Mouse (Mus musculus) neural tube, embryonic 14.5 days (tissue): ENCODE data around the gene Eml5. TPM values are rescaled to one million over a fixed set of nuclear protein-coding genes. Genes with fewer than 3 reads are reported as not detected.

ENCODE experiments used
- ATAC-seq: fragments of 200-750 bp; cut with Nextera tagmentation; 2 replicates; pipeline ENCODE4 v1.8.0; 2017; ENCODE audit warnings: low read depth, mild to moderate bottlenecking, moderate TSS enrichment, moderate library complexity
- H3K27ac ChIP-seq: fragments of 300-500 bp; sonication (generic); 2 replicates; pipeline ENCODE4 v1.5.1; 2014; ENCODE audit warnings: low read depth, mild to moderate bottlenecking, control low read depth, low read length, moderate library complexity, mixed read lengths
- H3K27me3 ChIP-seq: fragments of 300-500 bp; sonication (generic); 2 replicates; pipeline ENCODE4 v1.6.1; 2014; ENCODE audit warnings: low read length; ENCODE audit not compliant: control insufficient read depth, insufficient read depth
- H3K36me3 ChIP-seq: fragments of 300-500 bp; sonication (generic); 2 replicates; pipeline ENCODE4 v1.6.1; 2014; ENCODE audit warnings: low read length, mixed read lengths; ENCODE audit not compliant: control insufficient read depth, insufficient read depth
- H3K4me1 ChIP-seq: fragments of 300-500 bp; sonication (generic); 2 replicates; pipeline ENCODE4 v1.6.1; 2014; ENCODE audit warnings: low read length; ENCODE audit not compliant: control insufficient read depth, insufficient read depth
- H3K4me2 ChIP-seq: fragments of 300-500 bp; sonication (generic); 2 replicates; pipeline ENCODE4 v1.6.1; 2014; ENCODE audit warnings: mild to moderate bottlenecking, low read depth, low read length, control low read depth
- H3K4me3 ChIP-seq: fragments of 300-500 bp; sonication (generic); 2 replicates; pipeline ENCODE4 v1.5.1; 2014; ENCODE audit warnings: low read depth, low read length, control low read depth, mixed read lengths
- H3K9ac ChIP-seq: fragments of 300-500 bp; sonication (generic); replicated peaks from 2 replicates; pipeline ENCODE4 v1.6.1; 2014; ENCODE audit warnings: low read depth, mild to moderate bottlenecking, control low read depth, low read length, mixed read lengths
- H3K9me3 ChIP-seq: fragments of 300-500 bp; sonication (generic); 2 replicates; pipeline ENCODE4 v1.6.1; 2016; ENCODE audit warnings: low read length; ENCODE audit not compliant: control insufficient read depth
- WGBS: fragments of 180-500 bp; shearing (Covaris S2); extraction: QIAGEN DNeasy Blood & Tissue Kit; methylation state at CpG from one replicate; pipeline ENCODE4 v1.1.7; 2014; 5-methylcytosine and 5-hydroxymethylcytosine counted together
- polyA plus RNA-seq: library from polyadenylated mRNA; unstranded; fragments of >200 nt; fragmentation: Nextera tagmentation; extraction: Ambion mirVana; gene quantifications from 2 replicates; pipeline ENCODE4 v1.2.1, GENCODE M21; 2014

Eml5 gene
- polyA plus RNA-seq, 1 experiment from 2014 or later, result 25.0 TPM

GRCm38 (mm10) chr12:98899676-98900075, 1.6 kb downstream of the Eml5 start:
- no peaks in the 10 kb centered on the region for H3K36me3 ChIP-seq
- peaks cover 9% of the 10 kb centered on the region; the same call in 1 of the 2 replicates for H3K4me1 ChIP-seq
- peak overlapping the region; percentile 45 for H3K4me2 ChIP-seq
- H3K9ac ChIP-seq, result no peak overlapping the region; the same call in 1 of the 2 replicates
- H3K27ac ChIP-seq, result no peak overlapping the region
- no peaks in the 10 kb centered on the region for H3K27me3 ChIP-seq
- 56% methylated on average over 6 of the region's 6 CpGs for WGBS
- peak overlapping the region; percentile 74 for H3K4me3 ChIP-seq
- H3K9me3 ChIP-seq, result no peaks in the 10 kb centered on the region
- no peak for ATAC-seq

DNA sequence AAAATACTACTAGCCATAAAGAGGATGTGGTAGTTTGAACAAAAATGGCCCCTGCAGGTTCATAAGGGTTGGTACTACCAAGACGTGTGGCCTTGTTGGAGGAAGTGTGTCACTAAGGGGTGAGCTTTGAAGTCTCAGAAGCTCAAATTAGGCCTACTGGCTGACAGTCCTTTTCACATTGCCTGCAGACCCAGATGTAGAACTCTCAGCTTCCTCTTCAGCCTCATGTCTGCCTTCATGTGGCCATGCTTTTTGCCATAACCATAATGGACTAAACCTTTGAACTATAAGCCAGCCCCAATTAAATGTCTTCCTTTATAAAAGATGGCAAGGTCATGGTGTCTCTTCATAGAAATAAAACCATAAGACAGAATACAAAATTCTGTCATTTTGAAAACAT, 4.5 kb downstream of the Eml5 start:
- Histone ChIP-seq H3K9me3 (no peaks in the 10 kb centered on the region), H3K4me2 (no peak overlapping the region), H3K36me3 (no peaks in the 10 kb centered on the region), H3K4me1 (peaks cover 9% of the 10 kb centered on the region; the same call in 1 of the 2 replicates), H3K27ac (no peak overlapping the region), H3K9ac (no peak overlapping the region), H3K27me3 (no peaks in the 10 kb centered on the region), H3K4me3 (no peak overlapping the region)
- 71% methylated on average over 1 of the region's 1 CpGs for WGBS
- ATAC-seq, result no peak

- ATAC-seq, result no peak
- 7% methylated on average over 1 of the region's 1 CpGs for WGBS
- H3K27ac ChIP-seq, result no peak overlapping the region
Measured at GRCm38 (mm10) chr12:98884515-98884914, 16.8 kb downstream of the Eml5 start.

GRCm38 (mm10) chr12:98881796-98882195, 19.5 kb downstream of the Eml5 start:
- Histone ChIP-seq H3K4me1 (no peaks in the 10 kb centered on the region), H3K27me3 (no peaks in the 10 kb centered on the region), H3K4me2 (no peak overlapping the region), H3K36me3 (no peaks in the 10 kb centered on the region), H3K9me3 (no peaks in the 10 kb centered on the region), H3K27ac (no peak overlapping the region), H3K9ac (no peak overlapping the region), H3K4me3 (no peak overlapping the region)
- no peak for ATAC-seq
- 55% methylated on average over 5 of the region's 5 CpGs for WGBS

More at GRCm38 (mm10) chr12:98884515-98884914, 16.8 kb downstream of the Eml5 start:
- Histone ChIP-seq H3K27me3 (no peaks in the 10 kb centered on the region), H3K4me1 (no peaks in the 10 kb centered on the region), H3K36me3 (no peaks in the 10 kb centered on the region), H3K9ac (no peak overlapping the region), H3K4me2 (no peak overlapping the region), H3K9me3 (no peaks in the 10 kb centered on the region), H3K4me3 (no peak overlapping the region)

DNA sequence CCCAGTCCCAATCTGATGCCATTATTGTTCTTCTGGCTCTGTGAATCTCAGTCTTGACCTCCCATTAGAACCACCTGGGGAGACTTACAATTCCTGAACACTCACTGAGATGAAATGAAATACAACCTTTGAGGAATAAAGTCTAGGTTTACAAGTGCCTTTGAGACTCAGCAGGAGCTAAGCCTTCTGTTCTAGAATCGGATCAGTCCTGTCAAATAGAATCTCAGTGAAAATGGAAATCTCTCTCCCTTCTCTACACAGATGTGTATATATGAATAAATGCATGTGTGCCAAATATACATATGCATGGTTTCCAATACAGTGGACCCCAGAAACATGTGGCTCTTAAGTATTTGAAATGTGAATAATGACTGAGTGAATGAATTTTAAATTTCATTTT, 22.6 kb downstream of the Eml5 start:
- H3K9me3 ChIP-seq, result no peaks in the 10 kb centered on the region
- H3K36me3 ChIP-seq, result no peaks in the 10 kb centered on the region
- H3K4me2 ChIP-seq, result no peak overlapping the region
- no peaks in the 10 kb centered on the region for H3K4me1 ChIP-seq
- H3K9ac ChIP-seq, result no peak overlapping the region
- 30% methylated on average over 1 of the region's 1 CpGs for WGBS
- no peaks in the 10 kb centered on the region for H3K27me3 ChIP-seq
- H3K27ac ChIP-seq, result no peak overlapping the region
- no peak overlapping the region for H3K4me3 ChIP-seq
- ATAC-seq, result no peak

GRCm38 (mm10) chr12:98875216-98875615, 26.1 kb downstream of the Eml5 start:
- no peak for ATAC-seq
- Histone ChIP-seq H3K9me3 (no peaks in the 10 kb centered on the region), H3K27ac (no peak overlapping the region), H3K4me3 (no peak overlapping the region), H3K36me3 (no peaks in the 10 kb centered on the region), H3K4me1 (no peaks in the 10 kb centered on the region), H3K4me2 (no peak overlapping the region), H3K9ac (no peak overlapping the region), H3K27me3 (no peaks in the 10 kb centered on the region)
- WGBS, result 67% methylated on average over 2 of the region's 2 CpGs

DNA sequence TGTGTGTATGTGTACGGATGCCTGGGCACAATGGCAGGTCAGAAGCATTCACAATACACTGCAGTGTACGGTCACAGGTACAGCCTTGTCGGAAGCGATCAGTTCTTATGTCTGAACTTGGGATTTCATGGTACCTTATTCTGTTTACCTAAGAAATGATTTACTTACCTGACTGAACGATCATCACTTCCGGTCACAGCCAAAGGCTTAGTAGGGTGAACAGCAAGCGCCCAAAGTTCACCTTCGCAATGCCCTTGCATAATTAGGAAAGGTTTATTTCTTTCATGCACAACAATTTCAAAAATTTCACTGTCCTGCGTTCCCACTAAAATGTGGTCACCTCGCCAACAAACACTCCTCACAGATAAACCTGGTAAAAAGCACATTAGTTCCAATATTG, 28.4 kb downstream of the Eml5 start:
- H3K36me3 ChIP-seq, result 0 out of 2 replicates have a peak, but pooled peaks cover 3% of the 10 kb centered on the region
- WGBS, result 97% methylated on average over 10 of the region's 10 CpGs
- H3K27ac ChIP-seq, result no peak overlapping the region
- no peak overlapping the region for H3K4me3 ChIP-seq
- no peaks in the 10 kb centered on the region for H3K27me3 ChIP-seq
- H3K9ac ChIP-seq, result no peak overlapping the region
- no peak for ATAC-seq
- no peak overlapping the region for H3K4me2 ChIP-seq
- no peaks in the 10 kb centered on the region for H3K9me3 ChIP-seq
- no peaks in the 10 kb centered on the region for H3K4me1 ChIP-seq

DNA sequence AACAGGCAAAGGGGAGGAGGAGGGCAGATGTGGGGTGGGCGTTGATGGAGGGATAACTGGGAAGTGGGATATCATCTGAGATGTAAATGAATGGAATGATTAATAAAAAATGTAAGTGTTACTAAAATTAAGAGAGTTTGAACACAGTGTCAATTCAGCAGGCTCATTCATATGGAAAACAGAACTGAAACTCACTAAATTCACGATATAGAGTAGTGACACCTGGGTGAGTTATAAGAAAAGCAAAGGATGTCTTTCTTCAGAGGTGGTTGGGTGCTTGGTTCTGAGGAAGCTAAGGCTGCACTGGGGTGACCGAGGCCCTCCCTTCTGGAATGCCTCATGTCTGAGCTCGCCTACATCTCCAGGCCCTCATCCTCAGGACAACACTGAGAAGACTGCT, 37.8 kb downstream of the Eml5 start:
- Histone ChIP-seq H3K9me3 (no peaks in the 10 kb centered on the region), H3K36me3 (no peaks in the 10 kb centered on the region), H3K4me1 (no peaks in the 10 kb centered on the region), H3K27me3 (no peaks in the 10 kb centered on the region), H3K9ac (no peak overlapping the region), H3K4me2 (no peak overlapping the region), H3K4me3 (no peak overlapping the region), H3K27ac (no peak overlapping the region)
- no peak for ATAC-seq
- 90% methylated on average over 4 of the region's 4 CpGs for WGBS

DNA sequence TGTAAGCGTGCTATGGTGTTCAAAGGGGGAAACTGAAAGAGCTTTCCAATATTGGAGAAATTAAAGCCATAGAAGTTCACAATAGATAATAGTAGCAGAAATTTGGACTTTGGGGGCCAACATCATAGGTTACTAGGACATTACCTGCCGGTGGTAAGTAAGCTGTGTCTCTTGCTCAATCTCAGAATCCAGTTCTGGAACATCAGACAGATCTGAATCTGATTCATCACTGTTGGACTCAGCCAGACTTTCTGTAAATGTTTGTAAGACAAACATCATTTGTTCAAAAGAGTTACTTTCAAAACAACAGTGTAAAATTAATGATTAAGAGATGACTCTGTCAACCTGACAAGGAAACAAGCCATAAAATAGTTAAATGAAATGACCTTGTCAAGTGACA, 41.0 kb downstream of the Eml5 start:
- WGBS, result 82% methylated on average over 2 of the region's 2 CpGs
- no peak overlapping the region for H3K4me3 ChIP-seq
- no peaks in the 10 kb centered on the region for H3K36me3 ChIP-seq
- H3K27ac ChIP-seq, result no peak overlapping the region
- H3K4me2 ChIP-seq, result no peak overlapping the region
- H3K9ac ChIP-seq, result no peak overlapping the region
- no peak for ATAC-seq
- H3K4me1 ChIP-seq, result no peaks in the 10 kb centered on the region
- H3K27me3 ChIP-seq, result no peaks in the 10 kb centered on the region
- H3K9me3 ChIP-seq, result no peaks in the 10 kb centered on the region
